Mouse (Mus musculus) CH12.LX (cell line): ENCODE data around the gene Atp8a2. TPM values are rescaled to one million over a fixed set of nuclear protein-coding genes. Genes with fewer than 3 reads are reported as not detected.
A peak's percentile ranks its signal among the peaks of the same experiment; 100 is the strongest.

Experiments used
- DNase-seq: peaks from one replicate; pipeline ENCODE4 v3.0.0-alpha.2; 2013; ENCODE audit errors: extremely low read depth
- H3K27ac ChIP-seq: 2 replicates; pipeline ENCODE4 v1.5.1; 2012; ENCODE audit warnings: low read depth, mild to moderate bottlenecking, control low read depth, moderate library complexity; ENCODE audit not compliant: insufficient read depth
- H3K27me3 ChIP-seq: replicated peaks from 2 replicates; pipeline ENCODE3; 2012; ENCODE audit warnings: inconsistent platforms
- H3K36me3 ChIP-seq, 2 experiments: replicated peaks in 1 of 2; 2 replicates each; pipeline versions ENCODE3 to v1.6.1; 2012; ENCODE audit warnings: inconsistent platforms in 1 of 2, low read length in 1 of 2, mild to moderate bottlenecking in 1 of 2, mixed read lengths in 1 of 2, moderate library complexity in 1 of 2; ENCODE audit not compliant: control insufficient read depth in 1 of 2, insufficient read depth in 1 of 2
- H3K4me1 ChIP-seq, 2 experiments: 2 replicates each; pipeline ENCODE4 v1.6.1; 2012; ENCODE audit warnings: inconsistent platforms in 1 of 2, moderate library complexity in 1 of 2; ENCODE audit not compliant: insufficient read depth in 2 of 2, control insufficient read depth in 1 of 2
- H3K4me2 ChIP-seq: 2 replicates; pipeline ENCODE4 v1.6.1; 2012; ENCODE audit warnings: low read depth, mild to moderate bottlenecking, control low read depth; ENCODE audit not compliant: poor library complexity, insufficient read depth, severe bottlenecking
- H3K4me3 ChIP-seq, 3 experiments: fragments of 150-350 bp in 1 of 3; sonication (generic) in 1 of 3; replicated peaks in 1 of 3; 2 replicates each; pipeline versions ENCODE3 to v1.5.1; 2011 to 2012; ENCODE audit warnings: low read depth in 2 of 3, low read length in 2 of 3, mild to moderate bottlenecking in 2 of 3, moderate library complexity in 2 of 3, control low read depth in 1 of 3, improper control_type of control experiment in 1 of 3, inconsistent platforms in 1 of 3, mixed read lengths in 1 of 3; ENCODE audit not compliant: poor library complexity in 1 of 3
- H3K79me2 ChIP-seq: replicated peaks from 2 replicates; pipeline ENCODE4 v1.6.1; 2012; ENCODE audit warnings: mild to moderate bottlenecking, moderate library complexity; ENCODE audit not compliant: control insufficient read depth, poor library complexity, insufficient read depth, severe bottlenecking; ENCODE audit errors: extremely low read depth
- H3K9ac ChIP-seq: 2 replicates; pipeline ENCODE4 v1.6.1; 2012; ENCODE audit warnings: low read depth, mild to moderate bottlenecking, control low read depth, moderate library complexity; ENCODE audit not compliant: insufficient read depth
- H3K9me3 ChIP-seq: replicated peaks from 2 replicates; pipeline ENCODE3; 2012; ENCODE audit warnings: low read length, inconsistent platforms, mixed read lengths
- BHLHE40 ChIP-seq: IDR thresholded peaks from 2 replicates; pipeline ENCODE4 v1.6.1; 2011; ENCODE audit warnings: mild to moderate bottlenecking, low read depth, low read length, improper control_type of control experiment
- CHD1 ChIP-seq: IDR thresholded peaks from 2 replicates; pipeline ENCODE4 v1.6.1; 2012; ENCODE audit warnings: low read depth, low read length, improper control_type of control experiment, inconsistent platforms
- CHD2 ChIP-seq: IDR thresholded peaks from 2 replicates; pipeline ENCODE4 v1.6.1; 2011; ENCODE audit warnings: low read length, improper control_type of control experiment
- CTCF ChIP-seq, 2 experiments: IDR thresholded peaks in 1 of 2; conservative IDR thresholded peaks in 1 of 2; 2 replicates each; pipeline ENCODE4 v1.5.1; 2011 to 2012; ENCODE audit warnings: low read depth in 2 of 2, low read length in 2 of 2, improper control_type of control experiment in 1 of 2, inconsistent platforms in 1 of 2, mild to moderate bottlenecking in 1 of 2, moderate library complexity in 1 of 2
- E2F4 ChIP-seq: IDR thresholded peaks from 2 replicates; pipeline ENCODE4 v1.6.1; 2011; ENCODE audit warnings: low read depth, low read length, improper control_type of control experiment; ENCODE audit not compliant: insufficient replicate concordance
- EP300 ChIP-seq: IDR thresholded peaks from 2 replicates; pipeline ENCODE4 v1.6.1; 2011; ENCODE audit warnings: low read length, improper control_type of control experiment
- ETS1 ChIP-seq: conservative IDR thresholded peaks from 2 replicates; pipeline ENCODE4 v1.6.1; 2012; ENCODE audit warnings: low read depth, mild to moderate bottlenecking, inconsistent platforms, low read length, improper control_type of control experiment, moderate library complexity
- IRF4 ChIP-seq: IDR thresholded peaks from 2 replicates; pipeline ENCODE4 v1.6.1; 2014; ENCODE audit warnings: low read depth, mild to moderate bottlenecking, inconsistent platforms, low read length, improper control_type of control experiment
- JUND ChIP-seq: conservative IDR thresholded peaks from 2 replicates; pipeline ENCODE4 v1.6.1; 2011; ENCODE audit warnings: low read depth, low read length, improper control_type of control experiment
- MAFK ChIP-seq: IDR thresholded peaks from 2 replicates; pipeline ENCODE4 v1.6.1; 2011; ENCODE audit warnings: low read length, improper control_type of control experiment; ENCODE audit not compliant: insufficient replicate concordance
- MAX ChIP-seq: IDR thresholded peaks from 2 replicates; pipeline ENCODE4 v1.6.1; 2011; ENCODE audit warnings: low read length, improper control_type of control experiment
- MAZ ChIP-seq: IDR thresholded peaks from 2 replicates; pipeline ENCODE4 v1.6.1; 2012; ENCODE audit warnings: low read depth, mild to moderate bottlenecking, inconsistent platforms, low read length, improper control_type of control experiment, moderate library complexity
- MXI1 ChIP-seq: IDR thresholded peaks from 2 replicates; pipeline ENCODE4 v1.6.1; 2011; ENCODE audit warnings: mild to moderate bottlenecking, low read depth, low read length, improper control_type of control experiment
- MYC ChIP-seq: IDR thresholded peaks from 2 replicates; pipeline ENCODE4 v1.6.1; 2011; ENCODE audit warnings: low read depth, mild to moderate bottlenecking, improper control_type of control experiment, low read length
- NELFE ChIP-seq: IDR thresholded peaks from 2 replicates; pipeline ENCODE4 v1.6.1; 2011; ENCODE audit warnings: low read depth, low read length, improper control_type of control experiment
- NRF1 ChIP-seq: IDR thresholded peaks from 2 replicates; pipeline ENCODE4 v1.6.1; 2014; ENCODE audit warnings: low read depth, mild to moderate bottlenecking, inconsistent platforms, low read length, improper control_type of control experiment, moderate library complexity
- PAX5 ChIP-seq: IDR thresholded peaks from 2 replicates; pipeline ENCODE4 v1.6.1; 2012; ENCODE audit warnings: low read length, inconsistent platforms, mixed read lengths
- POLR2A ChIP-seq: IDR thresholded peaks from 2 replicates; pipeline ENCODE4 v1.6.1; 2011; ENCODE audit warnings: low read depth, mild to moderate bottlenecking, improper control_type of control experiment, low read length
- POLR2AphosphoS2 ChIP-seq: IDR thresholded peaks from 2 replicates; pipeline ENCODE4 v1.6.1; 2011; ENCODE audit warnings: low read depth, low read length, improper control_type of control experiment
- RAD21 ChIP-seq: IDR thresholded peaks from 2 replicates; pipeline ENCODE4 v1.6.1; 2011; ENCODE audit warnings: low read depth, mild to moderate bottlenecking, low read length, improper control_type of control experiment, moderate library complexity
- SIN3A ChIP-seq: IDR thresholded peaks from 2 replicates; pipeline ENCODE4 v1.6.1; 2012; ENCODE audit warnings: low read length, improper control_type of control experiment, inconsistent platforms
- SMC3 ChIP-seq: IDR thresholded peaks from 2 replicates; pipeline ENCODE4 v1.6.1; 2011; ENCODE audit warnings: low read depth, low read length, improper control_type of control experiment
- TCF12 ChIP-seq: IDR thresholded peaks from 2 replicates; pipeline ENCODE4 v1.6.1; 2014; ENCODE audit warnings: low read depth, mild to moderate bottlenecking, inconsistent platforms, low read length, improper control_type of control experiment
- USF1 ChIP-seq: IDR thresholded peaks from 2 replicates; pipeline ENCODE4 v1.6.1; 2014; ENCODE audit warnings: low read depth, mild to moderate bottlenecking, inconsistent platforms, low read length, improper control_type of control experiment
- USF2 ChIP-seq: conservative IDR thresholded peaks from 2 replicates; pipeline ENCODE4 v1.6.1; 2011; ENCODE audit warnings: low read depth, low read length, improper control_type of control experiment
- ZC3H11A ChIP-seq: IDR thresholded peaks from 2 replicates; pipeline ENCODE4 v1.6.1; 2012; ENCODE audit warnings: low read depth, mild to moderate bottlenecking, inconsistent platforms, low read length, improper control_type of control experiment
- ZKSCAN1 ChIP-seq: IDR thresholded peaks from 2 replicates; pipeline ENCODE4 v1.6.1; 2012; ENCODE audit warnings: low read depth, inconsistent platforms, low read length, improper control_type of control experiment, borderline replicate concordance
- ZNF384 ChIP-seq: IDR thresholded peaks from 2 replicates; pipeline ENCODE4 v1.6.1; 2012; ENCODE audit warnings: low read depth, low read length, improper control_type of control experiment, inconsistent platforms
- dilution Hi-C: fragments of 300-500 bp; cut with MboI; formaldehyde crosslinking; loops from 2 replicates; pipeline ENCODE4 v1.14.3; 2020; ENCODE audit warnings: low sequenced_read_pairs; ENCODE audit not compliant: extremely low pct_unique_long_range_greater_than_20kb, extremely low pct_ligation_motif_present
- in situ Hi-C: fragments of 300-500 bp; cut with MboI; formaldehyde crosslinking; loops from 3 replicates; pipeline ENCODE4 v1.14.3; 2019; ENCODE audit warnings: low sequenced_read_pairs, low pct_ligation_motif_present, low pct_unique_long_range_greater_than_20kb, mixed read lengths
- polyA plus RNA-seq: library from polyadenylated mRNA; unstranded; fragments of >175 nt; gene quantifications from 2 replicates; pipeline ENCODE4 v1.2.1, GENCODE M21; 2012; ENCODE audit warnings: low read depth; ENCODE audit not compliant: insufficient read length
- total RNA-seq, 2 experiments: library from RNA; depleted of rRNA; stranded (reverse); fragments of 300-350 nt in 1 of 2; fragments of >200 nt in 1 of 2; gene quantifications; 2 replicates each; pipeline ENCODE4 v1.2.3; 2012 to 2014

Atp8a2 gene
- total and polyA plus RNA-seq, 3 experiments: 0.15 to 0.29 (median 0.21) TPM

GRCm38 (mm10) chr14:60026647-60027046 is 170.3 kb downstream of the Atp8a2 start:
- Histone ChIP-seq H3K27ac (no peak overlapping the region), H3K27me3 (no peaks in the 10 kb centered on the region), H3K9me3 (no peaks in the 10 kb centered on the region), H3K4me3 (no peak overlapping the region)
- no peak for DNase-seq
- no peak for TF ChIP-seq POLR2A
- TF ChIP-seq USF2: no peak
- TF ChIP-seq BHLHE40: no peak
- no peak for TF ChIP-seq EP300
- TF ChIP-seq TCF12: no peak
- no peak for TF ChIP-seq ZC3H11A
- no peak for TF ChIP-seq PAX5
- TF ChIP-seq POLR2AphosphoS2: no peak
- TF ChIP-seq JUND: no peak
- no peak for TF ChIP-seq MXI1
- TF ChIP-seq ETS1: no peak
- no peak for TF ChIP-seq SIN3A
- no peak for TF ChIP-seq CTCF (conservative IDR thresholded peaks at IDR 0.05 in 1 of 2, IDR thresholded peaks at IDR 0.05 in 1 of 2; ENCODE audit: low read depth in 2 of 2, low read length in 2 of 2)
- no peak for TF ChIP-seq CHD2
- no peak for TF ChIP-seq CHD1
- TF ChIP-seq MAFK: no peak
- no peak for TF ChIP-seq IRF4
- no peak for TF ChIP-seq ZKSCAN1
- TF ChIP-seq, all 38 proteins: peak for 0
- no peaks in the 10 kb centered on the region for H3K79me2 ChIP-seq
- dilution Hi-C loops: no loop called here
- no peak overlapping the region for H3K4me2 ChIP-seq
- in situ Hi-C loops: no loop called here
- H3K36me3 ChIP-seq: no peaks in the 10 kb centered on the region
- no peak overlapping the region for H3K9ac ChIP-seq
- H3K4me1 ChIP-seq: 0 out of 4 replicates have a peak, but pooled peaks cover 0 to 2% of the 10 kb centered on the region in 2 experiments

- Histone ChIP-seq H3K36me3 (no peaks in the 10 kb centered on the region), H3K79me2 (no peaks in the 10 kb centered on the region)
- dilution Hi-C loops: no loop called here
- peak; percentile 88 for DNase-seq
- TF ChIP-seq CHD1 (no peak), MAX (no peak), E2F4 (no peak), USF1 (no peak), BHLHE40 (0 out of 2 replicates have a peak, but pooled peaks have one; percentile 6), EP300 (no peak), NELFE (no peak; the same call in 1 of the 2 replicates), RAD21 (peak; percentile 96), USF2 (no peak), SIN3A (no peak), MAZ (no peak), MYC (no peak), NRF1 (no peak), SMC3 (peak; percentile 97), ZNF384 (peak; percentile 14; the same call in 1 of the 2 replicates), CTCF (conservative IDR thresholded peaks at IDR 0.05 in 1 of 2, IDR thresholded peaks at IDR 0.05 in 1 of 2; ENCODE audit: low read depth in 2 of 2, low read length in 2 of 2) (peak; percentile 78 to 94), ZC3H11A (peak; percentile 92), JUND (no peak), IRF4 (no peak)
- TF ChIP-seq, all 38 proteins: peak for 6
- Histone ChIP-seq H3K27ac (no peak overlapping the region), H3K4me2 (no peak overlapping the region), H3K27me3 (no peaks in the 10 kb centered on the region), H3K4me1 (peaks cover 0 to 3% of the 10 kb centered on the region in 2 experiments; a peak in 1 of 4 replicates), H3K9me3 (no peaks in the 10 kb centered on the region), H3K4me3 (no peak overlapping the region), H3K9ac (no peak overlapping the region)
- in situ Hi-C loops: no loop called here
Observed at GRCm38 (mm10) chr14:60015891-60016290, 181.1 kb downstream of the Atp8a2 start.
